Mouse (Mus musculus) olfactory bulb, adult 2 months (tissue): ENCODE results near the gene Ficd. TPM values are rescaled to one million over a fixed set of nuclear protein-coding genes. Genes with fewer than 3 reads are reported as not detected.
A peak's percentile ranks its signal among the peaks of the same experiment; 100 is the strongest.

Experiments
- H3K27ac ChIP-seq: fragments of 200-500 bp; 2 replicates; pipeline ENCODE4 v1.5.1; 2012; ENCODE audit warnings: low read depth, low read length; ENCODE audit not compliant: insufficient read depth
- H3K4me1 ChIP-seq: fragments of 200-500 bp; 2 replicates; pipeline ENCODE4 v1.6.1; 2012; ENCODE audit warnings: low read length; ENCODE audit not compliant: control insufficient read depth, insufficient read depth
- H3K4me3 ChIP-seq: fragments of 200-500 bp; 2 replicates; pipeline ENCODE4 v1.5.1; 2012; ENCODE audit warnings: mild to moderate bottlenecking, low read depth, low read length, moderate library complexity; ENCODE audit not compliant: insufficient read depth
- CTCF ChIP-seq: fragments of 200-500 bp; IDR thresholded peaks from 2 replicates; pipeline ENCODE4 v1.5.1; 2012; ENCODE audit warnings: low read depth, mild to moderate bottlenecking, low read length, moderate library complexity; ENCODE audit not compliant: insufficient read depth
- POLR2A ChIP-seq: fragments of 200-500 bp; IDR thresholded peaks from 2 replicates; pipeline ENCODE4 v1.6.1; 2012; ENCODE audit warnings: mild to moderate bottlenecking, low read depth, low read length, moderate library complexity; ENCODE audit not compliant: insufficient read depth
- WGBS: fragments of 180-500 bp; shearing (Covaris S2); methylation state at CpG from one replicate; pipeline ENCODE4 v1.1.7; 2018; 5-methylcytosine and 5-hydroxymethylcytosine counted together
- polyA plus RNA-seq: library from polyadenylated mRNA; stranded (reverse); fragments of >200 nt; gene quantifications from 2 replicates; pipeline ENCODE4 v1.2.4, GENCODE M21; 2012; ENCODE audit warnings: low replicate concordance; ENCODE audit not compliant: missing spikeins, insufficient read depth, insufficient read length

The Ficd gene
- polyA plus RNA-seq, 1 experiment: not detected

DNA sequence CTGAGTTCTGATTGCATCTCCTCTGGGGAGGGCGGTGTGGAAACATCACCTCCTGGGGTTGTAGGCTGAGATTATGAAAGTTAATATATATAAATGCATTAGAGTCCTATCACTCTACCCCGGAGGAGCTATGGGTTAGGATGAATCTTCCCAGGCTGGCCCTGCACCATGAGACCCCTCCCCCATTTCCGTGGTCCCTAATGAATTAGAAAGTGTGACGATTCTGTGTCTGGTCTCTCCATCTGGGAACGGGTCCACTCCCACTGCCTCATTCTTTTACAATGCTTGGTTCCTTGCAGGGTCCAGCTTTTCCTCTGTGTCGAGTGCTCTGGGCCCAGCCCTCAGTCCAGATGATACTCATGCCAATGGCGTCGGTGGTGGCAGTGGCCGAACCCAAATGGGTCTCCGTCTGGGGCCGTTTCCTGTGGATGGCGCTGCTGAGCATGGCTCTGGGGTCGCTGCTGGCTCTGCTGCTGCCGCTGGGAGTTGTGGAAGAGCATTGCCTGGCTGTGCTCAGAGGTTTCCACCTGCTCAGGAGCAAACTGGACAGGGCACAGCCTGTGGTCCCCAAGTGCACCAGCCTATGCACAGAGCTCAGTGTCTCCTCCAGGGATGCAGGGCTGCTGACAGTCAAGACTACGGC, 1.0 kb downstream of the Ficd start:
- Histone ChIP-seq H3K4me1 (peaks cover 19% of the 10 kb centered on the region), H3K27ac (no peak overlapping the region), H3K4me3 (peak overlapping the region; percentile 78)
- WGBS: 33% methylated on average over 15 of the region's 15 CpGs
- TF ChIP-seq POLR2A (no peak), CTCF (no peak)

DNA sequence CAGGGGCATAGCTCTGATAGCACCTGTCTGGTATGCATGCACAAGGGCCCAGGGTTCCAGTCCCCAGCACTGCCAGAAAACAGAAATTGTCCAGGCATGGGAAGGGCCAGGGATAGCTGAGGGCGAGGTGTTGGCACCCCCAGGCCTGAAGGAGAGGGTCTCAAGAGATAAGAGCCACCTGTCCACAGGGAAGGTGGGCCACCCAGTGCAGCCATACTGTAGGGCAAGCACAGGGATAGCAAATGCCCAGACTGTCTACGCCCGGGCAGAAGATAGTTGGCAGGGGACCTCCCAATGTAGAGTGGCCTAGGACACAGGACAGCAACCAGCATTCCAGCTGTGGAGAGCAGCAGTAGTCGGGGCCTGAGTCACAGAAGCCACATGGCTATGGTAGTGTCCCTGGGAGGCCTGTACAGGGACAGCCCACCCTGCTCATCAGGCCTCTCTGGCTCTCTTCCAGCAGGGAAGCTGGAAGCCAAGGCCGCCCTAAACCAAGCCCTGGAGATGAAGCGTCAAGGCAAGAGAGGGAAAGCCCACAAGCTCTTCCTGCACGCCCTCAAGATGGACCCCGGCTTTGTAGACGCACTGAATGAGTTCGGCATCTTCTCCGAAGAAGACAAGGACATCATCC, 2.1 kb downstream of the Ficd start:
- 85% methylated on average over 11 of the region's 11 CpGs for WGBS
- Histone ChIP-seq H3K27ac (no peak overlapping the region), H3K4me1 (peaks cover 19% of the 10 kb centered on the region), H3K4me3 (no peak overlapping the region)
- TF ChIP-seq CTCF: no peak
- TF ChIP-seq POLR2A: no peak

GRCm38 (mm10) chr5:113747629-113748028, 12.0 kb downstream of the Ficd start:
- WGBS: 98% methylated on average over 5 of the region's 5 CpGs
- no peak overlapping the region for H3K27ac ChIP-seq
- no peak for TF ChIP-seq POLR2A
- TF ChIP-seq CTCF: no peak

DNA sequence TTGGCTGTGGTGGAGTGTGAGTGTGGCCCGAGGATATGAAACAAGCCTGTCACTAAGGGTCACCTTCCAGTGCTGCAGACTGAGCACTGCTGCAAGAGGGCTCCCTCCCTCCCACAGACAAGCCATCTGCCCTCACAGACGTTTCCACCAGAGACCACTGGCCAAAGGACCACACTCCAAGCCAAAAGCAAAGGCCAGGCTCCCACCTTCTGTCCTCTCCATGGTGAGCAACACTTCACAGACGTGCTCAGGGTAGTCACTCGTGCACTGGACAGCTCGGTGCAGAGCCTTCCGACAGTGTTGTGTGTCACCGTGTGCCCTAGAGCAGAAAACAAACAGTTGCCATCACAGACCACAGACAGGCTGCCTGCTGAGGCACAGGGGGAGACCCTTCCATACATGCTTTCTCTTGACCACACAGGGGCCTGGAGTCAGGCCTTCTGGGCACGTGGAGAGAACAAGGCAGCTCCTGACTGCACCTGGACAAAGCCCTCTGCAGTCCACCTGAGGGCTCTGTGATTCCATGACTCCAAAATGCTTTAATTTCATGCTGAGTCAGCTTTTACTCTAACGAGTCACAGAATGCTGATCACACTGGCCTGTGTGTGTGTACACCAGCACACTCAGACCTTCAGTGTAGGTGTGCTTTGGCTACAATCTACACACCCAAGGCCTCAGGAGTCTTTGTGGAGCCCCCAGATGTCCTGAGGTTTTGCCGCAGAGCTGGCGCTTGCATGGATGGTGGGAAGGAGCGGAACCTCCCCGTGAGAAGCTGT, 13.1 kb downstream of the Ficd start:
- 92% methylated on average over 13 of the region's 13 CpGs for WGBS
- H3K27ac ChIP-seq: no peak overlapping the region
- no peak overlapping the region for H3K4me3 ChIP-seq
- TF ChIP-seq CTCF (no peak), POLR2A (no peak)
- no peaks in the 10 kb centered on the region for H3K4me1 ChIP-seq

More at GRCm38 (mm10) chr5:113747629-113748028, 12.0 kb downstream of the Ficd start:
- Histone ChIP-seq H3K4me3 (no peak overlapping the region), H3K4me1 (no peaks in the 10 kb centered on the region)

DNA sequence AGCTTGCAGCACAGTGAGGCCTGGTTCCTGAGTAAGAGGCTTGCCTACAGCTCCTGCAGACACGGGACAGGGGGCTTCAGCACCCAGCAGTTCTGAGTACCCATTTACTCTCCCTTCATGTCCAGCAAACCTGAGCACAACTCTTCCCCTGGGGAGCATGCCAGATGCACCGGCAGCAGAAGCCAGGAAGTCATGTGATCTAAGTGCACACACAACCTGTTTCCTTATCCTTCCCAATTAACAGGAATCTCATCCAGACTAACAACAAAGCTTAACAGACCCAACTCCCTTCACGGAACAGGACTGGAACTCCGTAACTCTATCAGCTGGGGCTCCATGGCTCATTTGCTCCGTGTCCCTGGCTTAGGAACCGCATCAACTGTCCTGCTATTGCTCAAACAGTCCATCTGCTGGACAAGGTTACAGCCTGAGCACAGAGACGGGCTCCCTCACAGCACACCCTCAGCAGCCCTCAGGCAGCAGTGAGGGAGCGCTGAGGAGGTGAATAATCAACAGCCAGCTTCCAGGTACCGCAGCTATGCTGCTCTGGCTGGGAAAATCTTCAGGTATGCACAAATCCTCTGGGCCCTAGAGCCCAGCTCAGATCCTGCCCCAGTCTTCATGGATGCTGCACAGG, 16.0 kb downstream of the Ficd start:
- 87% methylated on average over 9 of the region's 9 CpGs for WGBS
- no peak for TF ChIP-seq CTCF
- no peak for TF ChIP-seq POLR2A
- H3K4me1 ChIP-seq: no peaks in the 10 kb centered on the region
- no peak overlapping the region for H3K27ac ChIP-seq
- no peak overlapping the region for H3K4me3 ChIP-seq

- WGBS: 75% methylated on average over 15 of the region's 15 CpGs
- no peak overlapping the region for H3K27ac ChIP-seq
- 0 out of 2 replicates have a peak, but pooled peaks cover 2% of the 10 kb centered on the region for H3K4me1 ChIP-seq
- TF ChIP-seq POLR2A: no peak
- no peak overlapping the region for H3K4me3 ChIP-seq
These were observed 19.9 kb downstream of the Ficd start for GRCm38 (mm10) chr5:113755347-113756030.

- no peak for TF ChIP-seq POLR2A
- no peak for TF ChIP-seq CTCF
- Histone ChIP-seq H3K4me1 (peaks cover 8% of the 10 kb centered on the region), H3K4me3 (no peak overlapping the region), H3K27ac (no peak overlapping the region)
- WGBS: 94% methylated on average over 2 of the region's 2 CpGs
These were observed 26.0 kb downstream of the Ficd start for GRCm38 (mm10) chr5:113761585-113761984.

DNA sequence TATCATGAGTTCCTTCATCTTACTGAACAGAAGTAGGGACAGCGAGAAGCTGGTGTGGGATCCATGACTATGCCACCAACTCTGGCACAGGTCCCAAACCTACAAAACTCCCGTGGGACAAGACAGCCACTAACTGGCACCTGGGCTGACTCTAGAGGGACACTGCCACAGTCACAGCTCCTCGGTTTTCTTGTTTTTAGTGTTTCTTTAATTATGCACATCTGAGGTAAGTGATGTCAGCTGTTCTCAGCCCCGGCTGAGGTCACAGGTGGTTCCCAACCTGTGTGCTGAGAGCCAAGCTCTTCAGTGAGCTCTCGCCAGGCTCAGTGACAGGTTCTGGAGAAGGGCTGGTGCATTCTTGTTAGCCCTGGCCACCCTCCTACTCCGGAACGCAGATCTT, 28.8 kb downstream of the Ficd start:
- WGBS: 81% methylated on average over 7 of the region's 7 CpGs
- Histone ChIP-seq H3K27ac (no peak overlapping the region), H3K4me1 (peaks cover 15% of the 10 kb centered on the region), H3K4me3 (no peak overlapping the region)
- no peak for TF ChIP-seq POLR2A
